Mouse (Mus musculus) CH12.LX (cell line): Measurements from ENCODE around the gene Rps6ka2. TPM values are rescaled to one million over a fixed set of nuclear protein-coding genes. Genes with fewer than 3 reads are reported as not detected.

Source experiments
- DNase-seq: peaks from one replicate; pipeline ENCODE4 v3.0.0-alpha.2; 2013; ENCODE audit errors: extremely low read depth
- H3K27ac ChIP-seq: 2 replicates; pipeline ENCODE4 v1.5.1; 2012; ENCODE audit warnings: low read depth, mild to moderate bottlenecking, control low read depth, moderate library complexity; ENCODE audit not compliant: insufficient read depth
- H3K27me3 ChIP-seq: replicated peaks from 2 replicates; pipeline ENCODE3; 2012; ENCODE audit warnings: inconsistent platforms
- H3K36me3 ChIP-seq, 2 experiments: replicated peaks in 1 of 2; 2 replicates each; pipeline versions ENCODE3 to v1.6.1; 2012; ENCODE audit warnings: inconsistent platforms in 1 of 2, low read length in 1 of 2, mild to moderate bottlenecking in 1 of 2, mixed read lengths in 1 of 2, moderate library complexity in 1 of 2; ENCODE audit not compliant: control insufficient read depth in 1 of 2, insufficient read depth in 1 of 2
- H3K4me1 ChIP-seq, 2 experiments: 2 replicates each; pipeline ENCODE4 v1.6.1; 2012; ENCODE audit warnings: inconsistent platforms in 1 of 2, moderate library complexity in 1 of 2; ENCODE audit not compliant: insufficient read depth in 2 of 2, control insufficient read depth in 1 of 2
- H3K4me2 ChIP-seq: 2 replicates; pipeline ENCODE4 v1.6.1; 2012; ENCODE audit warnings: low read depth, mild to moderate bottlenecking, control low read depth; ENCODE audit not compliant: poor library complexity, insufficient read depth, severe bottlenecking
- H3K4me3 ChIP-seq, 3 experiments: fragments of 150-350 bp in 1 of 3; sonication (generic) in 1 of 3; replicated peaks in 1 of 3; 2 replicates each; pipeline versions ENCODE3 to v1.5.1; 2011 to 2012; ENCODE audit warnings: low read depth in 2 of 3, low read length in 2 of 3, mild to moderate bottlenecking in 2 of 3, moderate library complexity in 2 of 3, control low read depth in 1 of 3, improper control_type of control experiment in 1 of 3, inconsistent platforms in 1 of 3, mixed read lengths in 1 of 3; ENCODE audit not compliant: poor library complexity in 1 of 3
- H3K79me2 ChIP-seq: replicated peaks from 2 replicates; pipeline ENCODE4 v1.6.1; 2012; ENCODE audit warnings: mild to moderate bottlenecking, moderate library complexity; ENCODE audit not compliant: control insufficient read depth, poor library complexity, insufficient read depth, severe bottlenecking; ENCODE audit errors: extremely low read depth
- H3K9ac ChIP-seq: 2 replicates; pipeline ENCODE4 v1.6.1; 2012; ENCODE audit warnings: low read depth, mild to moderate bottlenecking, control low read depth, moderate library complexity; ENCODE audit not compliant: insufficient read depth
- H3K9me3 ChIP-seq: replicated peaks from 2 replicates; pipeline ENCODE3; 2012; ENCODE audit warnings: low read length, inconsistent platforms, mixed read lengths
- CTCF ChIP-seq, 2 experiments: IDR thresholded peaks in 1 of 2; conservative IDR thresholded peaks in 1 of 2; 2 replicates each; pipeline ENCODE4 v1.5.1; 2011 to 2012; ENCODE audit warnings: low read depth in 2 of 2, low read length in 2 of 2, improper control_type of control experiment in 1 of 2, inconsistent platforms in 1 of 2, mild to moderate bottlenecking in 1 of 2, moderate library complexity in 1 of 2
- ELF1 ChIP-seq: IDR thresholded peaks from 2 replicates; pipeline ENCODE4 v1.6.1; 2014; ENCODE audit warnings: low read depth, mild to moderate bottlenecking, inconsistent platforms, low read length, improper control_type of control experiment
- EP300 ChIP-seq: IDR thresholded peaks from 2 replicates; pipeline ENCODE4 v1.6.1; 2011; ENCODE audit warnings: low read length, improper control_type of control experiment
- HCFC1 ChIP-seq: IDR thresholded peaks from 2 replicates; pipeline ENCODE4 v1.6.1; 2012; ENCODE audit warnings: low read depth, mild to moderate bottlenecking, inconsistent platforms, low read length, improper control_type of control experiment
- IRF4 ChIP-seq: IDR thresholded peaks from 2 replicates; pipeline ENCODE4 v1.6.1; 2014; ENCODE audit warnings: low read depth, mild to moderate bottlenecking, inconsistent platforms, low read length, improper control_type of control experiment
- JUN ChIP-seq: IDR thresholded peaks from 2 replicates; pipeline ENCODE4 v1.6.1; 2011; ENCODE audit warnings: low read depth, mild to moderate bottlenecking, low read length, improper control_type of control experiment, moderate library complexity; ENCODE audit not compliant: insufficient read depth
- KAT2A ChIP-seq: IDR thresholded peaks from 2 replicates; pipeline ENCODE4 v1.6.1; 2012; ENCODE audit warnings: low read length, improper control_type of control experiment, inconsistent platforms; ENCODE audit not compliant: insufficient replicate concordance
- MAX ChIP-seq: IDR thresholded peaks from 2 replicates; pipeline ENCODE4 v1.6.1; 2011; ENCODE audit warnings: low read length, improper control_type of control experiment
- MXI1 ChIP-seq: IDR thresholded peaks from 2 replicates; pipeline ENCODE4 v1.6.1; 2011; ENCODE audit warnings: mild to moderate bottlenecking, low read depth, low read length, improper control_type of control experiment
- NELFE ChIP-seq: IDR thresholded peaks from 2 replicates; pipeline ENCODE4 v1.6.1; 2011; ENCODE audit warnings: low read depth, low read length, improper control_type of control experiment
- PAX5 ChIP-seq: IDR thresholded peaks from 2 replicates; pipeline ENCODE4 v1.6.1; 2012; ENCODE audit warnings: low read length, inconsistent platforms, mixed read lengths
- UBTF ChIP-seq: IDR thresholded peaks from 2 replicates; pipeline ENCODE4 v1.6.1; 2012; ENCODE audit warnings: low read depth, mild to moderate bottlenecking, inconsistent platforms, low read length, improper control_type of control experiment, moderate library complexity
- USF1 ChIP-seq: IDR thresholded peaks from 2 replicates; pipeline ENCODE4 v1.6.1; 2014; ENCODE audit warnings: low read depth, mild to moderate bottlenecking, inconsistent platforms, low read length, improper control_type of control experiment
- ZC3H11A ChIP-seq: IDR thresholded peaks from 2 replicates; pipeline ENCODE4 v1.6.1; 2012; ENCODE audit warnings: low read depth, mild to moderate bottlenecking, inconsistent platforms, low read length, improper control_type of control experiment
- ZNF384 ChIP-seq: IDR thresholded peaks from 2 replicates; pipeline ENCODE4 v1.6.1; 2012; ENCODE audit warnings: low read depth, low read length, improper control_type of control experiment, inconsistent platforms
- dilution Hi-C: fragments of 300-500 bp; cut with MboI; formaldehyde crosslinking; loops from 2 replicates; pipeline ENCODE4 v1.14.3; 2020; ENCODE audit warnings: low sequenced_read_pairs; ENCODE audit not compliant: extremely low pct_unique_long_range_greater_than_20kb, extremely low pct_ligation_motif_present
- in situ Hi-C: fragments of 300-500 bp; cut with MboI; formaldehyde crosslinking; loops from 3 replicates; pipeline ENCODE4 v1.14.3; 2019; ENCODE audit warnings: low sequenced_read_pairs, low pct_ligation_motif_present, low pct_unique_long_range_greater_than_20kb, mixed read lengths
- polyA plus RNA-seq: library from polyadenylated mRNA; unstranded; fragments of >175 nt; gene quantifications from 2 replicates; pipeline ENCODE4 v1.2.1, GENCODE M21; 2012; ENCODE audit warnings: low read depth; ENCODE audit not compliant: insufficient read length
- total RNA-seq, 2 experiments: library from RNA; depleted of rRNA; stranded (reverse); fragments of 300-350 nt in 1 of 2; fragments of >200 nt in 1 of 2; gene quantifications; 2 replicates each; pipeline ENCODE4 v1.2.3; 2012 to 2014

Gene Rps6ka2
- total and polyA plus RNA-seq, 3 experiments = 0.64 to 1.4 (median 0.91) TPM

- no peak for TF ChIP-seq PAX5
- no peak for TF ChIP-seq KAT2A
- no peak for TF ChIP-seq UBTF
- TF ChIP-seq USF1 = peak; percentile 70
- TF ChIP-seq EP300 = 0 out of 2 replicates have a peak, but pooled peaks have one; percentile 28
- TF ChIP-seq, all 38 proteins: peak for 14
Observed at GRCm38 (mm10) chr17:7142367-7142766, 27.5 kb upstream of the Rps6ka2 start (continued).

GRCm38 (mm10) chr17:7143885-7144518, 25.9 kb upstream of the Rps6ka2 start:
- Histone ChIP-seq H3K4me1 (peaks cover 6 to 16% of the 10 kb centered on the region in 2 experiments), H3K36me3 (no peaks in the 10 kb centered on the region), H3K79me2 (no peaks in the 10 kb centered on the region), H3K4me3 (no peak overlapping the region), H3K27ac (no peak overlapping the region)
- in situ Hi-C loops = no loop called here
- dilution Hi-C loops = no loop called here
- TF ChIP-seq ZC3H11A (no peak), CTCF (conservative IDR thresholded peaks at IDR 0.05 in 1 of 2, IDR thresholded peaks at IDR 0.05 in 1 of 2; ENCODE audit: low read depth in 2 of 2, low read length in 2 of 2) (no peak)
- TF ChIP-seq, all 38 proteins: peak for 0
- H3K27me3 ChIP-seq = peaks cover 6% of the 10 kb centered on the region
- DNase-seq = no peak
- H3K4me2 ChIP-seq = no peak overlapping the region
- no peaks in the 10 kb centered on the region for H3K9me3 ChIP-seq
- no peak overlapping the region for H3K9ac ChIP-seq

GRCm38 (mm10) chr17:7145373-7146058, 24.4 kb upstream of the Rps6ka2 start:
- Histone ChIP-seq H3K4me3 (no peak overlapping the region), H3K27me3 (peaks cover 7% of the 10 kb centered on the region), H3K79me2 (no peaks in the 10 kb centered on the region), H3K9me3 (no peaks in the 10 kb centered on the region), H3K36me3 (no peaks in the 10 kb centered on the region), H3K27ac (no peak overlapping the region), H3K9ac (no peak overlapping the region), H3K4me1 (peaks cover 6 to 16% of the 10 kb centered on the region in 2 experiments; a peak in 3 of 4 replicates), H3K4me2 (no peak overlapping the region)
- dilution Hi-C loops = no loop called here
- no peak for DNase-seq
- TF ChIP-seq NELFE (no peak), MAX (no peak), ELF1 (no peak), JUN (no peak), KAT2A (no peak), MXI1 (no peak), PAX5 (no peak), HCFC1 (no peak), ZNF384 (no peak), UBTF (no peak), IRF4 (no peak)
- in situ Hi-C loops = no loop called here
